Mouse (Mus musculus) kidney, adult 2 months (tissue): Measurements from ENCODE around the gene Kremen1. TPM values are rescaled to one million over a fixed set of nuclear protein-coding genes. Genes with fewer than 3 reads are reported as not detected.

Experiments
- DNase-seq: peaks from one replicate; pipeline ENCODE4 v3.0.0; 2021
- H3K27ac ChIP-seq: fragments of 200-500 bp; 2 replicates; pipeline ENCODE4 v1.5.1; 2012; ENCODE audit warnings: low read depth, low read length, control low read depth, inconsistent platforms; ENCODE audit not compliant: insufficient read depth
- H3K27me3 ChIP-seq: fragments of 200-500 bp; replicated peaks from 2 replicates; pipeline ENCODE4 v1.6.1; 2012; ENCODE audit warnings: mild to moderate bottlenecking, moderate library complexity, low read length, inconsistent platforms; ENCODE audit not compliant: control insufficient read depth, insufficient read depth
- H3K36me3 ChIP-seq: fragments of 200-500 bp; 2 replicates; pipeline ENCODE4 v1.6.1; 2012; ENCODE audit warnings: mild to moderate bottlenecking, moderate library complexity, low read length, inconsistent platforms; ENCODE audit not compliant: control insufficient read depth, insufficient read depth
- H3K4me1 ChIP-seq: fragments of 200-500 bp; 2 replicates; pipeline ENCODE4 v1.6.1; 2011; ENCODE audit warnings: low read length; ENCODE audit not compliant: control insufficient read depth, insufficient read depth
- H3K4me3 ChIP-seq: fragments of 200-500 bp; 2 replicates; pipeline ENCODE4 v1.5.1; 2011; ENCODE audit warnings: mild to moderate bottlenecking, low read depth, low read length, control low read depth; ENCODE audit not compliant: insufficient read depth
- CTCF ChIP-seq: fragments of 200-500 bp; conservative IDR thresholded peaks from 2 replicates; pipeline ENCODE4 v1.5.1; 2011; ENCODE audit warnings: low read depth, mild to moderate bottlenecking, control low read depth, low read length, moderate library complexity, mixed read lengths; ENCODE audit not compliant: insufficient read depth, insufficient read length
- POLR2A ChIP-seq: fragments of 200-500 bp; IDR thresholded peaks from one replicate; pipeline ENCODE4 v1.6.1; 2011; ENCODE audit warnings: low read depth, low read length, control low read depth
- WGBS: fragments of 180-500 bp; shearing (Covaris S2); methylation state at CpG from one replicate; pipeline ENCODE4 v1.1.7; 2018; 5-methylcytosine and 5-hydroxymethylcytosine counted together
- polyA plus RNA-seq: library from polyadenylated mRNA; depleted of rRNA; stranded (reverse); fragments of >200 nt; gene quantifications from 2 replicates; pipeline ENCODE4 v1.2.3, GENCODE M21; 2012

Kremen1 gene
- polyA plus RNA-seq, 1 experiment, result 21.6 TPM

GRCm38 (mm10) chr11:5254016-5254415, 7.3 kb downstream of the Kremen1 start:
- TF ChIP-seq CTCF (no peak), POLR2A (no peak)
- no peak overlapping the region for H3K4me3 ChIP-seq
- 66% methylated on average over 2 of the region's 2 CpGs for WGBS
- no peaks in the 10 kb centered on the region for H3K27me3 ChIP-seq
- H3K27ac ChIP-seq, result no peak overlapping the region
- no peaks in the 10 kb centered on the region for H3K36me3 ChIP-seq
- no peak for DNase-seq
- H3K4me1 ChIP-seq, result no peaks in the 10 kb centered on the region; the same call in 1 of the 2 replicates

GRCm38 (mm10) chr11:5253528-5253927, 7.8 kb downstream of the Kremen1 start:
- no peaks in the 10 kb centered on the region for H3K27me3 ChIP-seq
- H3K36me3 ChIP-seq, result no peaks in the 10 kb centered on the region
- no peak overlapping the region for H3K4me3 ChIP-seq
- H3K4me1 ChIP-seq, result no peaks in the 10 kb centered on the region; the same call in 1 of the 2 replicates
- TF ChIP-seq POLR2A (no peak), CTCF (no peak)
- WGBS, result 49% methylated on average over 3 of the region's 3 CpGs
- no peak for DNase-seq
- no peak overlapping the region for H3K27ac ChIP-seq

- no peaks in the 10 kb centered on the region for H3K36me3 ChIP-seq
- H3K27ac ChIP-seq, result no peak overlapping the region
- TF ChIP-seq CTCF (no peak), POLR2A (no peak)
- no peaks in the 10 kb centered on the region for H3K27me3 ChIP-seq
- 87% methylated on average over 8 of the region's 8 CpGs for WGBS
- H3K4me3 ChIP-seq, result no peak overlapping the region
- DNase-seq, result no peak
- no peaks in the 10 kb centered on the region; the same call in 1 of the 2 replicates for H3K4me1 ChIP-seq
Observed at GRCm38 (mm10) chr11:5252727-5253126, 8.6 kb downstream of the Kremen1 start.

- H3K36me3 ChIP-seq, result no peaks in the 10 kb centered on the region
- H3K4me3 ChIP-seq, result no peak overlapping the region
- DNase-seq, result no peak
- H3K27me3 ChIP-seq, result no peaks in the 10 kb centered on the region
- H3K4me1 ChIP-seq, result no peaks in the 10 kb centered on the region; the same call in 1 of the 2 replicates
- H3K27ac ChIP-seq, result no peak overlapping the region
- TF ChIP-seq POLR2A (no peak), CTCF (no peak)
- WGBS, result 68% methylated on average over 6 of the region's 6 CpGs
Observed at GRCm38 (mm10) chr11:5251112-5251511, 10.2 kb downstream of the Kremen1 start.

GRCm38 (mm10) chr11:5248200-5248599, 13.2 kb downstream of the Kremen1 start:
- TF ChIP-seq POLR2A (no peak), CTCF (no peak)
- H3K27me3 ChIP-seq, result no peaks in the 10 kb centered on the region
- H3K4me1 ChIP-seq, result peaks cover 19% of the 10 kb centered on the region
- no peak for DNase-seq
- WGBS, result 71% methylated on average over 2 of the region's 2 CpGs
- H3K27ac ChIP-seq, result no peak overlapping the region
- H3K36me3 ChIP-seq, result no peaks in the 10 kb centered on the region
- no peak overlapping the region for H3K4me3 ChIP-seq

- Histone ChIP-seq H3K27ac (no peak overlapping the region), H3K27me3 (no peaks in the 10 kb centered on the region), H3K36me3 (no peaks in the 10 kb centered on the region; the same call in 1 of the 2 replicates), H3K4me1 (peaks cover 19% of the 10 kb centered on the region), H3K4me3 (no peak overlapping the region)
- WGBS, result 62% methylated on average over 7 of the region's 7 CpGs
- TF ChIP-seq CTCF (no peak), POLR2A (no peak)
- no peak for DNase-seq
Observed at GRCm38 (mm10) chr11:5245431-5245830, 15.9 kb downstream of the Kremen1 start.

GRCm38 (mm10) chr11:5244749-5245130, 16.6 kb downstream of the Kremen1 start:
- TF ChIP-seq POLR2A (no peak), CTCF (no peak)
- no peaks in the 10 kb centered on the region; the same call in 1 of the 2 replicates for H3K36me3 ChIP-seq
- H3K27me3 ChIP-seq, result no peaks in the 10 kb centered on the region
- no peak overlapping the region for H3K4me3 ChIP-seq
- peaks cover 23% of the 10 kb centered on the region for H3K4me1 ChIP-seq
- 31% methylated on average over 8 of the region's 8 CpGs for WGBS
- no peak overlapping the region for H3K27ac ChIP-seq
- peak; percentile 24 for DNase-seq
